Mouse (Mus musculus): ENCODE results near the gene Il4i1. TPM values are rescaled to one million over a fixed set of nuclear protein-coding genes. Genes with fewer than 3 reads are reported as not detected.

Il4i1 gene
- polyA plus RNA-seq, 1 experiment = 4.7 TPM

GRCm38 (mm10) chr7:44819863-44820262 lies 3.7 kb downstream of the Il4i1 start:
- Histone ChIP-seq H3K4me3 (ENCODE audit: low read depth, low read length) (peak overlapping the region; percentile 98), H3K27ac (ENCODE audit: insufficient read depth, low read length) (peak overlapping the region; percentile 84), H3K27me3 (ENCODE audit: control insufficient read depth, insufficient read depth, low read length, poor library complexity, severe bottlenecking) (no peaks in the 10 kb centered on the region), H3K4me1 (ENCODE audit: control insufficient read depth, insufficient read depth, low read length) (peaks cover 4% of the 10 kb centered on the region), H3K36me3 (ENCODE audit: control insufficient read depth, insufficient read depth, low read length, poor library complexity, severe bottlenecking) (peaks cover 34% of the 10 kb centered on the region), H3K9ac (ENCODE audit: low read depth, poor library complexity, severe bottlenecking) (peak overlapping the region; percentile 99), H3K9me3 (replicated peaks; ENCODE audit: control insufficient read depth, insufficient read depth, low read length, poor library complexity, severe bottlenecking) (no peaks in the 10 kb centered on the region)
- no peak for TF ChIP-seq POLR2A (IDR thresholded peaks at IDR 0.05; ENCODE audit: insufficient read depth, low read length)
- TF ChIP-seq EP300 (IDR thresholded peaks at IDR 0.05; ENCODE audit: insufficient read depth, low read depth, low read length) = no peak
- TF ChIP-seq CTCF (IDR thresholded peaks at IDR 0.05; ENCODE audit: low read depth, low read length) = no peak

GRCm38 (mm10) chr7:44820525-44820924 lies 4.3 kb downstream of the Il4i1 start:
- Histone ChIP-seq H3K27ac (ENCODE audit: insufficient read depth, low read length) (0 out of 2 replicates have a peak overlapping the region, but pooled peaks have one; percentile 21), H3K9me3 (replicated peaks; ENCODE audit: control insufficient read depth, insufficient read depth, low read length, poor library complexity, severe bottlenecking) (no peaks in the 10 kb centered on the region), H3K4me3 (ENCODE audit: low read depth, low read length) (no peak overlapping the region), H3K36me3 (ENCODE audit: control insufficient read depth, insufficient read depth, low read length, poor library complexity, severe bottlenecking) (peaks cover 34% of the 10 kb centered on the region), H3K4me1 (ENCODE audit: control insufficient read depth, insufficient read depth, low read length) (peaks cover 4% of the 10 kb centered on the region), H3K9ac (ENCODE audit: low read depth, poor library complexity, severe bottlenecking) (peak overlapping the region; percentile 99; the same call in 1 of the 2 replicates), H3K27me3 (ENCODE audit: control insufficient read depth, insufficient read depth, low read length, poor library complexity, severe bottlenecking) (no peaks in the 10 kb centered on the region)
- TF ChIP-seq EP300 (IDR thresholded peaks at IDR 0.05; ENCODE audit: insufficient read depth, low read depth, low read length) = no peak
- TF ChIP-seq CTCF (IDR thresholded peaks at IDR 0.05; ENCODE audit: low read depth, low read length) = no peak

- H3K27ac ChIP-seq (ENCODE audit: insufficient read depth, low read length) = 0 out of 2 replicates have a peak overlapping the region, but pooled peaks have one; percentile 16
- peaks cover 4% of the 10 kb centered on the region for H3K4me1 ChIP-seq (ENCODE audit: control insufficient read depth, insufficient read depth, low read length)
- no peak overlapping the region for H3K4me3 ChIP-seq (ENCODE audit: low read depth, low read length)
- H3K36me3 ChIP-seq (ENCODE audit: control insufficient read depth, insufficient read depth, low read length, poor library complexity, severe bottlenecking) = peaks cover 38% of the 10 kb centered on the region
- TF ChIP-seq CTCF (IDR thresholded peaks at IDR 0.05; ENCODE audit: low read depth, low read length) (peak; percentile 30), EP300 (IDR thresholded peaks at IDR 0.05; ENCODE audit: insufficient read depth, low read depth, low read length) (no peak)
- no peaks in the 10 kb centered on the region for H3K27me3 ChIP-seq (ENCODE audit: control insufficient read depth, insufficient read depth, low read length, poor library complexity, severe bottlenecking)
- H3K9ac ChIP-seq (ENCODE audit: low read depth, poor library complexity, severe bottlenecking) = peak overlapping the region; percentile 43; the same call in 1 of the 2 replicates
- H3K9me3 ChIP-seq (replicated peaks; ENCODE audit: control insufficient read depth, insufficient read depth, low read length, poor library complexity, severe bottlenecking) = no peaks in the 10 kb centered on the region
Measured at GRCm38 (mm10) chr7:44821666-44822448, 5.7 kb downstream of the Il4i1 start.

GRCm38 (mm10) chr7:44823409-44823808 lies 7.2 kb downstream of the Il4i1 start:
- no peak for TF ChIP-seq CTCF (IDR thresholded peaks at IDR 0.05; ENCODE audit: low read depth, low read length)
- TF ChIP-seq POLR2A (IDR thresholded peaks at IDR 0.05; ENCODE audit: insufficient read depth, low read length) = no peak
- no peak for TF ChIP-seq EP300 (IDR thresholded peaks at IDR 0.05; ENCODE audit: insufficient read depth, low read depth, low read length)
- no peak overlapping the region for H3K9ac ChIP-seq (ENCODE audit: low read depth, poor library complexity, severe bottlenecking)
- peak overlapping the region; percentile 18; the same call in 1 of the 2 replicates for H3K27ac ChIP-seq (ENCODE audit: insufficient read depth, low read length)
- no peaks in the 10 kb centered on the region for H3K9me3 ChIP-seq (replicated peaks; ENCODE audit: control insufficient read depth, insufficient read depth, low read length, poor library complexity, severe bottlenecking)
- H3K4me1 ChIP-seq (ENCODE audit: control insufficient read depth, insufficient read depth, low read length) = peaks cover 4% of the 10 kb centered on the region
- no peak overlapping the region for H3K4me3 ChIP-seq (ENCODE audit: low read depth, low read length)
- H3K27me3 ChIP-seq (ENCODE audit: control insufficient read depth, insufficient read depth, low read length, poor library complexity, severe bottlenecking) = no peaks in the 10 kb centered on the region
- H3K36me3 ChIP-seq (ENCODE audit: control insufficient read depth, insufficient read depth, low read length, poor library complexity, severe bottlenecking) = peaks cover 39% of the 10 kb centered on the region

GRCm38 (mm10) chr7:44824872-44825271 lies 8.7 kb downstream of the Il4i1 start:
- Histone ChIP-seq H3K27me3 (ENCODE audit: control insufficient read depth, insufficient read depth, low read length, poor library complexity, severe bottlenecking) (no peaks in the 10 kb centered on the region), H3K4me1 (ENCODE audit: control insufficient read depth, insufficient read depth, low read length) (peaks cover 3% of the 10 kb centered on the region), H3K4me3 (ENCODE audit: low read depth, low read length) (no peak overlapping the region), H3K9ac (ENCODE audit: low read depth, poor library complexity, severe bottlenecking) (no peak overlapping the region), H3K9me3 (replicated peaks; ENCODE audit: control insufficient read depth, insufficient read depth, low read length, poor library complexity, severe bottlenecking) (no peaks in the 10 kb centered on the region), H3K27ac (ENCODE audit: insufficient read depth, low read length) (no peak overlapping the region), H3K36me3 (ENCODE audit: control insufficient read depth, insufficient read depth, low read length, poor library complexity, severe bottlenecking) (peaks cover 48% of the 10 kb centered on the region)
- peak; percentile 44 for TF ChIP-seq CTCF (IDR thresholded peaks at IDR 0.05; ENCODE audit: low read depth, low read length)
- TF ChIP-seq POLR2A (IDR thresholded peaks at IDR 0.05; ENCODE audit: insufficient read depth, low read length) = no peak
- TF ChIP-seq EP300 (IDR thresholded peaks at IDR 0.05; ENCODE audit: insufficient read depth, low read depth, low read length) = no peak

- no peak for TF ChIP-seq EP300 (IDR thresholded peaks at IDR 0.05; ENCODE audit: insufficient read depth, low read depth, low read length)
- TF ChIP-seq CTCF (IDR thresholded peaks at IDR 0.05; ENCODE audit: low read depth, low read length) = no peak
- no peak for TF ChIP-seq POLR2A (IDR thresholded peaks at IDR 0.05; ENCODE audit: insufficient read depth, low read length)
- Histone ChIP-seq H3K36me3 (ENCODE audit: control insufficient read depth, insufficient read depth, low read length, poor library complexity, severe bottlenecking) (peaks cover 56% of the 10 kb centered on the region), H3K27me3 (ENCODE audit: control insufficient read depth, insufficient read depth, low read length, poor library complexity, severe bottlenecking) (no peaks in the 10 kb centered on the region)
Measured at GRCm38 (mm10) chr7:44826771-44827170, 10.6 kb downstream of the Il4i1 start.

More at GRCm38 (mm10) chr7:44826771-44827170, 10.6 kb downstream of the Il4i1 start:
- H3K4me3 ChIP-seq (ENCODE audit: low read depth, low read length) = no peak overlapping the region
- H3K9ac ChIP-seq (ENCODE audit: low read depth, poor library complexity, severe bottlenecking) = no peak overlapping the region
- H3K9me3 ChIP-seq (replicated peaks; ENCODE audit: control insufficient read depth, insufficient read depth, low read length, poor library complexity, severe bottlenecking) = no peaks in the 10 kb centered on the region
- H3K4me1 ChIP-seq (ENCODE audit: control insufficient read depth, insufficient read depth, low read length) = no peaks in the 10 kb centered on the region
- no peak overlapping the region for H3K27ac ChIP-seq (ENCODE audit: insufficient read depth, low read length)

All from ES-Bruce4 (cell line).